Mouse (Mus musculus): ENCODE results near the gene Mmp28.

- TF ChIP-seq CTCF (IDR thresholded peaks at IDR 0.05; ENCODE audit: low read depth, low read length) (no peak), POLR2A (IDR thresholded peaks at IDR 0.05; ENCODE audit: borderline replicate concordance, low read depth, low read length) (no peak)
Observed at GRCm38 (mm10) chr11:83457912-83458601, 4.8 kb downstream of the Mmp28 start.
